Mouse (Mus musculus) liver, embryonic 12.5 days (tissue): ENCODE results near the gene A530032D15Rik. TPM values are rescaled to one million over a fixed set of nuclear protein-coding genes. Genes with fewer than 3 reads are reported as not detected.
"Not testable (repeated sequence)": the region's sequence is repeated elsewhere in the genome, so short reads cannot be mapped to it uniquely, and the experiment has no call there.

ENCODE experiments used
- ATAC-seq: fragments of 200-750 bp; cut with Nextera tagmentation; 2 replicates; pipeline ENCODE4 v1.8.0; 2017; ENCODE audit warnings: moderate number of reproducible peaks, mild to moderate bottlenecking, moderate library complexity
- H3K27ac ChIP-seq: fragments of 300-500 bp; sonication (generic); 2 replicates; pipeline ENCODE4 v1.5.1; 2016; ENCODE audit warnings: mild to moderate bottlenecking
- H3K27me3 ChIP-seq: fragments of 300-500 bp; sonication (generic); replicated peaks from 2 replicates; pipeline ENCODE4 v1.6.1; 2016; ENCODE audit warnings: mild to moderate bottlenecking, moderate library complexity
- H3K36me3 ChIP-seq: fragments of 300-500 bp; sonication (generic); 2 replicates; pipeline ENCODE4 v1.6.1; 2016; ENCODE audit warnings: mild to moderate bottlenecking, moderate library complexity
- H3K4me1 ChIP-seq: fragments of 300-500 bp; sonication (generic); 2 replicates; pipeline ENCODE4 v1.6.1; 2016
- H3K4me2 ChIP-seq: fragments of 300-500 bp; sonication (generic); 2 replicates; pipeline ENCODE4 v1.6.1; 2016; ENCODE audit warnings: mild to moderate bottlenecking, moderate library complexity
- H3K4me3 ChIP-seq: fragments of 300-500 bp; sonication (generic); 2 replicates; pipeline ENCODE4 v1.5.1; 2016; ENCODE audit warnings: mild to moderate bottlenecking, moderate library complexity
- H3K9ac ChIP-seq: fragments of 300-500 bp; sonication (generic); 2 replicates; pipeline ENCODE4 v1.6.1; 2016; ENCODE audit warnings: mild to moderate bottlenecking, moderate library complexity
- H3K9me3 ChIP-seq: fragments of 300-500 bp; sonication (generic); replicated peaks from 2 replicates; pipeline ENCODE4 v1.6.1; 2016; ENCODE audit warnings: mild to moderate bottlenecking, moderate library complexity
- WGBS: fragments of 180-500 bp; shearing (Covaris S2); methylation state at CpG from one replicate; pipeline ENCODE4 v1.1.7; 2016; ENCODE audit not compliant: insufficient replicate concordance; 5-methylcytosine and 5-hydroxymethylcytosine counted together
- polyA plus RNA-seq: library from polyadenylated mRNA; unstranded; fragments of >200 nt; fragmentation: Nextera tagmentation; extraction: Ambion mirVana; gene quantifications from 2 replicates; pipeline ENCODE4 v1.2.1, GENCODE M21; 2016

A530032D15Rik gene
- polyA plus RNA-seq, 1 experiment from 2014 or later = 0.19 TPM

- not testable (repeated sequence) for H3K27ac ChIP-seq, ATAC-seq, H3K4me3 ChIP-seq, H3K4me2 ChIP-seq, H3K9me3 ChIP-seq, H3K9ac ChIP-seq, H3K27me3 ChIP-seq, H3K36me3 ChIP-seq, H3K4me1 ChIP-seq
- 53% methylated on average over 4 of the region's 4 CpGs for WGBS
These were observed 4.3 kb downstream of the A530032D15Rik start for GRCm38 (mm10) chr1:85105336-85105735.

DNA sequence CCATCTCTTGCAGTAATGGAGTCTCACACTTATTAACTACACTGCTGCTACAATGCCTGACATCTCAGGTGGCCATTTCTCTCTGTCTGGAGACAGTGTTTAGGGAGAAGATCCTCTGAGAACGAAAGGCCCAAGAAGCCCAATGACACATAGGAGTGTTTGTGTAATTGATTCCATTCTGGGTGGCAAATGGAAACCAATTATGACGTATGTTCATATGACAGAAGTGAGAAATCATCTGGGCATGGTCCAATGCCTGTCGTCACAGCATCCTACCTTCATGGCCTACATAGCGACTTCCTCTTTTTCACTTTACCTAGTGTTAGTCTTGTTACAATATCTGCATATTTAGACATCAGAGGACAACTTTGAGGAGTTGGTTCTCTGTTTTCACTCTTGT lies 7.9 kb downstream of the A530032D15Rik start:
- not testable (repeated sequence) for H3K27me3 ChIP-seq, H3K36me3 ChIP-seq, H3K27ac ChIP-seq, H3K4me3 ChIP-seq, ATAC-seq, H3K9ac ChIP-seq, H3K9me3 ChIP-seq, H3K4me2 ChIP-seq, H3K4me1 ChIP-seq
- 67% methylated on average over 4 of the region's 4 CpGs for WGBS

- not testable (repeated sequence) for H3K4me3 ChIP-seq, H3K9me3 ChIP-seq, H3K9ac ChIP-seq, H3K27me3 ChIP-seq, H3K27ac ChIP-seq, H3K4me1 ChIP-seq, H3K36me3 ChIP-seq, ATAC-seq, H3K4me2 ChIP-seq
- 43% methylated on average over 1 of the region's 1 CpGs for WGBS
These were observed 9.8 kb downstream of the A530032D15Rik start, which contains the start of gene Gm10553 for GRCm38 (mm10) chr1:85099864-85100263. Gene Gm10553, plus strand, starts transcription at chr1:85100164.

GRCm38 (mm10) chr1:85099081-85099480 lies 10.6 kb downstream of the A530032D15Rik start:
- H3K4me1 ChIP-seq, H3K27ac ChIP-seq, H3K27me3 ChIP-seq, ATAC-seq, H3K9me3 ChIP-seq, H3K4me3 ChIP-seq, H3K9ac ChIP-seq, H3K36me3 ChIP-seq, H3K4me2 ChIP-seq: not testable (repeated sequence)
- WGBS = 66% methylated on average over 6 of the region's 7 CpGs

- not testable (repeated sequence) for ATAC-seq, H3K27ac ChIP-seq, H3K27me3 ChIP-seq, H3K4me1 ChIP-seq, H3K4me3 ChIP-seq, H3K9me3 ChIP-seq, H3K4me2 ChIP-seq, H3K36me3 ChIP-seq, H3K9ac ChIP-seq
- 62% methylated on average over 6 of the region's 7 CpGs for WGBS
These were observed 16.6 kb downstream of the A530032D15Rik start for GRCm38 (mm10) chr1:85093011-85093572.

DNA sequence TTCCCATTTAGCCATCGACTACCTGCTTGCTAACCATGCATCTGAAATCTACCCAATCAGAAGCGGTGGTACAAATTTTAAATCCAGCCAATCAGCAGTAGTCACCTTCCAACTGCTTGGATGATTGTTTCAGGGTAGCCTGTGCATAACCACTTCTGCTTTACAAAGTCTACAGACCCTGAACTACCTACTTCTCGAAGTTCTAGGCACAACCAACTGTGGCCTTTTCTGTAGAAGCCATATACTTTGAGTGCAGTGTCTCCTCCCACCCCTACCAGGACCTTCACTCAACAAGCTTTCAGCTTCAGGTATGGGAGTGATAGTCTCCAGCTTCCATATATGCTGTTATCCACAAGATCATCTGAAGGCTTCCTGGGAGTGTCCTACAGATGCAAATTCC lies 17.5 kb downstream of the A530032D15Rik start:
- not testable (repeated sequence) for H3K4me2 ChIP-seq, H3K9ac ChIP-seq, H3K27me3 ChIP-seq, H3K36me3 ChIP-seq, ATAC-seq, H3K9me3 ChIP-seq, H3K4me3 ChIP-seq, H3K4me1 ChIP-seq, H3K27ac ChIP-seq
- 37% methylated on average over 1 of the region's 3 CpGs for WGBS

DNA sequence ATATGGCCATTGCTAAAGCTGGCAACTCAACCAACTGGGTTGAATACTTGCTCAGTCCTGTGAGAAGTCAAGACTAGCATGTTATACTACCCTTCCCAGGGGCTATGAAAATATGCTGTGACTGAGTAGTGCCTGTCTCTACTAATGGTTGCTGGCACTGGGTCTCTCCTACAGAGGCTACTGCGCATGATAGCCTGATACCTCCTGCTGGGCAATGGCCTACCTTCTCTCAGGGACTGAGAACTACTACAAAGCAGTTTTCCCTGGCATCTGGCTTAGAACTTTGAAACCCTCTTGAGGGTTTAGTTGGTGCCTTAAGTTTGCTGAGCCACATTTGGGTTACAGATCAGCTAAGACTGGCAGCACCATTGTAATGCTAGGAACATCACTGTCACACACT lies 23.4 kb downstream of the A530032D15Rik start:
- H3K4me1 ChIP-seq, H3K27ac ChIP-seq, H3K9me3 ChIP-seq, ATAC-seq, H3K27me3 ChIP-seq, H3K9ac ChIP-seq, H3K4me2 ChIP-seq, H3K4me3 ChIP-seq, H3K36me3 ChIP-seq: not testable (repeated sequence)
- WGBS = 77% methylated on average over 1 of the region's 1 CpGs

DNA sequence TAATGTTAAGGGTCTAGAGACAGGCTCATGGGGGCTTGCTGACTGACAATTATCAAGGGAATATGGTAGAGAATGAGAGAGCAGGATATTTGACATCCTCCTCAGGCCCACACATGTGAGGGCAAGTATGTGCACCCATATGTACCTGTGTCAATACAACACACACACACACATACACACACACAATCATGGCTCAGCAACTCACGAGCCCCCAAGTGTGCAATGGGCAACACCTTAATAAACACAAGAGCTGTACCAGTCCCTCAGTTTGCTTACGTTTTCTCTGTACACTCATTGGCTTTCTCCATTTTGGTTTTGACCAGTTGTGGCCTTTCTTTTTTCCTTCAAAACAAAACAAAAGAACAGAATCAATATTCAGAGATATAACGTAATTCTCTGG lies 24.9 kb downstream of the A530032D15Rik start:
- H3K4me1 ChIP-seq, H3K27me3 ChIP-seq, H3K27ac ChIP-seq, H3K36me3 ChIP-seq, H3K4me3 ChIP-seq, H3K4me2 ChIP-seq, H3K9me3 ChIP-seq, ATAC-seq, H3K9ac ChIP-seq: not testable (repeated sequence)
- WGBS = 41% methylated on average over 3 of the region's 3 CpGs

- 47% methylated on average over 3 of the region's 3 CpGs for WGBS
- ATAC-seq, H3K9ac ChIP-seq: not testable (repeated sequence)
These were observed 36.6 kb downstream of the A530032D15Rik start for GRCm38 (mm10) chr1:85073099-85073498.

GRCm38 (mm10) chr1:85071690-85072089 lies 38.0 kb downstream of the A530032D15Rik start:
- ATAC-seq, H3K4me2 ChIP-seq, H3K9me3 ChIP-seq, H3K27me3 ChIP-seq, H3K4me3 ChIP-seq, H3K4me1 ChIP-seq, H3K27ac ChIP-seq, H3K36me3 ChIP-seq, H3K9ac ChIP-seq: not testable (repeated sequence)
- WGBS = 46% methylated on average over 3 of the region's 3 CpGs

More at GRCm38 (mm10) chr1:85073099-85073498, 36.6 kb downstream of the A530032D15Rik start:
- not testable (repeated sequence) for H3K4me2 ChIP-seq, H3K4me1 ChIP-seq, H3K4me3 ChIP-seq, H3K27ac ChIP-seq, H3K9me3 ChIP-seq, H3K27me3 ChIP-seq, H3K36me3 ChIP-seq

DNA sequence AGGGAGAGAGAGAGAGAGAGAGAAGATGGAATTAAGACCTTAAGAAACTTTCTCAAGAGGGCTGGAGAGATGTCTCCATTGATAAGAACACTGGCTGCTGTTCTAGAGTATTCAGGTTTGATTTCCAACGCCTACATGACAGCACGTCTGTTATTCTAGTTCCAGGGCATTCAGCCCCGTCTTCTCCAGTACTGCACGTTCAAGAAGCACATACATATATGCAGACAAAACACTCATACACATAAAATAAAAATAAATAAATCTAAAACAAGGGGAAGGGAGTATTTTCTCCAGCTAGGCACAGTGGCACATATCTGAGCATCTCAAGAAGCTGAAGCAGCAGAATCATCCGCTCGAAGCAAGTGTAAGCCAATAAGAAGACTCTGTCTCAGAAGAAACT lies 73.9 kb downstream of the A530032D15Rik start:
- not testable (repeated sequence) for H3K4me3 ChIP-seq, H3K27ac ChIP-seq, H3K36me3 ChIP-seq, H3K4me2 ChIP-seq, H3K4me1 ChIP-seq, H3K27me3 ChIP-seq, H3K9me3 ChIP-seq, H3K9ac ChIP-seq, ATAC-seq
- WGBS = 68% methylated on average over 6 of the region's 6 CpGs

DNA sequence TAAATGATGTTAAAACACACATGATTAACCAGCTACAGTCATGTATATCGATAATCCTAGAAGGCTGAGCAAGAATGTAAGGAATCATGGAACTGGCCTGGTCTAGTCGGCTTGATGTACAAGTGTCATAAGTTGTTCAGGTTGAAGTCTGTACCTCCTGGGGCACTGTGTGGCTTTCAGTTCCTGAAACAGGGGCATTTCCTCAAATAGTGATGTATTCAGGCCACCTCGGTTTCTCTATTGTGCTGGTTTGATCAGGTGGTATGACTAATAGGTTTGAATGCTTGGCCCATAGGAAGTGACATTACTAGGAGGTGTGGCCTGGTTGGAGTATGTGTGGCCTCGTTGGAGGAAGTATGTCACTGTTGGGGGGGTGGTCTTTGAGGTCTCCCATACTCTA lies 75.3 kb downstream of the A530032D15Rik start:
- not testable (repeated sequence) for H3K9ac ChIP-seq, H3K27ac ChIP-seq, ATAC-seq, H3K4me2 ChIP-seq, H3K4me1 ChIP-seq, H3K9me3 ChIP-seq, H3K36me3 ChIP-seq, H3K27me3 ChIP-seq, H3K4me3 ChIP-seq
- WGBS = 57% methylated on average over 3 of the region's 4 CpGs

- not testable (repeated sequence) for H3K9ac ChIP-seq, H3K27ac ChIP-seq, H3K4me1 ChIP-seq, H3K4me2 ChIP-seq, ATAC-seq, H3K36me3 ChIP-seq, H3K4me3 ChIP-seq, H3K9me3 ChIP-seq, H3K27me3 ChIP-seq
- 69% methylated on average over 5 of the region's 6 CpGs for WGBS
These were observed 76.0 kb downstream of the A530032D15Rik start for GRCm38 (mm10) chr1:85033616-85034015.
